Mouse (Mus musculus) kidney, adult 11 months (tissue): ENCODE results near the gene Tbxa2r.
A peak's percentile ranks its signal among the peaks of the same experiment; 100 is the strongest.

Source experiments
- DNase-seq: peaks from one replicate; pipeline ENCODE4 v3.0.0; 2022

Gene Tbxa2r

GRCm38 (mm10) chr10:81328386-81328785 lies at the start of gene Tbxa2r:
Gene Tbxa2r, plus strand, starts transcription at chr10:81328731.
- peak; percentile 71 for DNase-seq

DNA sequence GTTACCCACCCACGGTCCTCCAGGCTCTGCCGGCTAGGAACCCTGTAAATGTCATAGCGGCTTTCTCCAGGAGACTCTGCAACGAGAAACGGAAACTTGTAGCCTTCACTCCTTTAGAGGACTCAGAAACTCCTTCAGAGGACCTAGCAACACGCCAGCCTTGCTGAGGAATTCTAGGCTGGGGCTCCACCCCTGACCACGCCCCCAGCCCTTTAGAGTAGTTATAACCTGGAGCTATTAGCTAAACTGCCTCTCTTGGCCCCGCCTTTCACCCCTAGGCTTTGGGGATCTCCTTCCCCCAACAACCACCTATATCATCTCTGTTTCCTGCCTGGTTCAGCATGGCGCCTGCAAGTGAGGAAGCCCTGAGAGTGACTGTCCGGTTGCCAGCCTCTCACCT lies 49.0 kb upstream of the Tbxa2r start:
- no peak for DNase-seq

DNA sequence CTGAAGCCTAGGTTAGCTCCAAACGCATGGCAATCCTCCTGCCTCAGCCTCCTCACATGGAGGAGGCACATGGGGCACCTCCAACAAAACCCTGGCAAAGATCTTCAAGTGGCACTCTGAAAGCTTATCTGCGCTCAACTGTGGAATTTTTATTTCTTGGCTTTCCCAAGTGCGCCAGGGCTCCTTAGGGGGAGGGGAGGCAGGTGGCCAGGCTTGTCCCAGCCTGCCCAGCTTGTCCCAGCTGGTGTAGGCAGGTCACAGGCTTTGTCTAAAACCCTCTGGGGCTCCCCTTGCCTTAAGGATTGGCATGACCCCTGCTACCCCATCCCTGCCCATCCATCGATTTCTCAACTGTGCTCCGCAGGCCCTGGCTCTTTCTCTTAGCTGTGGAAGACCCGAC lies 44.3 kb upstream of the Tbxa2r start:
- peak; percentile 61 for DNase-seq

GRCm38 (mm10) chr10:81284719-81285118 lies 43.8 kb upstream of the Tbxa2r start:
- DNase-seq = peak; percentile 83

- DNase-seq = peak; percentile 85
Observed at GRCm38 (mm10) chr10:81285694-81286450, 42.7 kb upstream of the Tbxa2r start.

GRCm38 (mm10) chr10:81286586-81286985 lies 41.9 kb upstream of the Tbxa2r start:
- peak; percentile 73 for DNase-seq

DNA sequence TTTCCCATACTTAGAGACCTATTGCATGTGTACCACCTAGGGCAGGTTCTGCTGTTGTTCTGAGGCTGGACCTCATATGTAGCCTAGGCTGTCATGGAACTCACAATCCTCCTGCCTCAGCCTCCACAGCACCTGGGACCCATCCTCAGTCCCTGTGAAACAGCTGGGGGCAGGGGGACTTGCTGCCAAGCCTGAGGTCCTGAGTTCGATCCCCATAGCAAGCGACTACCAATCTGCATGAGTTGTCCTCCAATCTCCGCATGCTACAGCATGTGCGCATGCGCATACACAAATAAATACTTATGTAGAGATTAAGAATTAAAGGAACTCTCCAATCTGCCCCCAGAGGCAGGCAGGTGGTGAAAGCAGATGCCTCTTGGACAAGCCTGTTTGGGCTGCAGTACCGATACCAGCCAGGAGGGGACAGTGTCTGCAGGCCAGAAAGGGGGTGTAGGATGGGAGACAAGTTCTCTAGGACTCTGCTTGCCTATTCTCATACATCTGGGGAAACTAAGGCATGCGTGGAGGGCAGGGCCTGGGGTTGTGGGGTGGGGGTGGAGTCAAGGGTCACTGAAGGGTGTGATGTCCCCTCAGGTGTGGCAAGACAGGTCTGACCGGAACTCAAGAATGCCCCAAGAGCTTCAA lies 40.9 kb upstream of the Tbxa2r start:
- no peak for DNase-seq

DNA sequence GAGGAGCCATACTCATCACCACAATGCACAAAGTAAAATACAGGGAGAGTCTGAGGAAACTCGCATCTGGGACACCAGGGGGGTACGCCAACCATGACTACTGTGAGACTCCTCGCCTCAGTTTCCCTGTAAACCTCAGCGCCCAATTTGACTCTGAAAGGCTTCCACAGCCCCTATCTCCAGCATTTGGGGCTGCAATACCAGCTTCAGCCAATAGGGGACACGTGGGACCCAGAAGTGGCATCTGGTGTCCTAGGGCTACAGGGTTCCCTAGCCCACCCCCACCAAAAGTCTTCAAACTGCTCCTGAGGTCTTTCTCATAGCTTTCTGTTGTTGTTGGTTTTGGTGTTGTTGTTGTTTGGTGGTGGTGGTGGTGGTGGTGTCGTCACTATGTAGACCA lies 39.9 kb upstream of the Tbxa2r start:
- DNase-seq = no peak

- DNase-seq = peak; percentile 59
Observed at GRCm38 (mm10) chr10:81289278-81289677, 39.3 kb upstream of the Tbxa2r start.

DNA sequence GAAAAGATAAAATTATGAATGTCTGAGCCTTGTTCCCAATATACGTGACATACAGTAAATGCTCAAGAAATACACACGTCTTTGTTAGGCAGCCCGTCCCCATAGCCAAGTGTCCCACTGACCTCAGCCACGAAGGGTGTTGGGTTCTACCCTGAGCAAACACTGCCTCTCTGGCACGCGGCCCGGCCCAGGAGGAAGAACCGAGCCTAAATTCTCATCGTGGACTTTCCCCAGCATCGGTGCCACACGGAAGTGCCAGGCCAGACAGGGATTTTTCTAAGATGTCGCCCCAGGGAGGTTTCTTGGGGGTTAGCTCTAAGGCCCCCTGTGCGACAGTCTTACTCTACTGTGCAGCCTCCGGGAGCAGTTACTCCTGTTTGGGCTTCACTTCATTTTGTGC lies 38.7 kb upstream of the Tbxa2r start:
- DNase-seq = peak; percentile 65

DNA sequence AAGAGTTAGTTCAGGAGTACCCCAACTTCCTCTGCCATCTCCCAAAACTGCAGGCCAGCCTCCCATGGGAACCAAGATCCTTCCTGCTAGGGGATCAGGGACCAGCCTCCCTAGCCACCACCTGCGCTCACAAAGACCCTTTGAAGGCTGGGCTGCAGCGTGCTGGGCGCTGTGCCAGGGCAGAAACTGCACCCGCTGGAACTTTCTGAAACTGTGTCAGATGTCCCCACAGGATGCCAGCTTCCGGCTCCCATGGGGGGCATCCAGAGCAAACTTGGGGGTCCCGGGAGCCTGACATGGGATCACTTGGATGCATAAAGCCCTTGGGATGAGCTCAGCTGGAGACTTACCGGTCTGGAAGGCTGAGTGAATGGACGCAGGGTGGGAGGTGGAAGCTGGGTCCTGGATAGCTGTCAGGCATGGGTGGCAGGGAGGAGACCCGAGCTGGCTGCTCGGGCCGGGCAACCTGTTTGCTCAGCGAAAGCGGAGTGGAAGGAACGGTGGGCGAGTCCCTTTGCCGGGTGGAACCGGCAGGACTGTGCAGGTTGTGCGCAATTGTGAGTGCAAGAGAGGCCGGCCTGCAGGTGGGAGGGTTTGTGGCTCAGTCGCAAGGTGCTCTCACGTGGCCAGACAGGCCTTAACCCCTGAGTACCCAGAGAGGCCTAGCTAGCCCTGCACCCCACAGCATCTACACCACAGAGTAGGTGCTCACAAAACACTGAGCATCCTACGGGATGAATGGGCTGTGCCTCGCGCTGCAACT lies 37.7 kb upstream of the Tbxa2r start:
- peak; percentile 75 for DNase-seq

GRCm38 (mm10) chr10:81291511-81292104 lies 36.9 kb upstream of the Tbxa2r start, which contains the start of gene Tjp3:
Gene Tjp3, minus strand, starts transcription at chr10:81291581.
- no peak for DNase-seq

DNA sequence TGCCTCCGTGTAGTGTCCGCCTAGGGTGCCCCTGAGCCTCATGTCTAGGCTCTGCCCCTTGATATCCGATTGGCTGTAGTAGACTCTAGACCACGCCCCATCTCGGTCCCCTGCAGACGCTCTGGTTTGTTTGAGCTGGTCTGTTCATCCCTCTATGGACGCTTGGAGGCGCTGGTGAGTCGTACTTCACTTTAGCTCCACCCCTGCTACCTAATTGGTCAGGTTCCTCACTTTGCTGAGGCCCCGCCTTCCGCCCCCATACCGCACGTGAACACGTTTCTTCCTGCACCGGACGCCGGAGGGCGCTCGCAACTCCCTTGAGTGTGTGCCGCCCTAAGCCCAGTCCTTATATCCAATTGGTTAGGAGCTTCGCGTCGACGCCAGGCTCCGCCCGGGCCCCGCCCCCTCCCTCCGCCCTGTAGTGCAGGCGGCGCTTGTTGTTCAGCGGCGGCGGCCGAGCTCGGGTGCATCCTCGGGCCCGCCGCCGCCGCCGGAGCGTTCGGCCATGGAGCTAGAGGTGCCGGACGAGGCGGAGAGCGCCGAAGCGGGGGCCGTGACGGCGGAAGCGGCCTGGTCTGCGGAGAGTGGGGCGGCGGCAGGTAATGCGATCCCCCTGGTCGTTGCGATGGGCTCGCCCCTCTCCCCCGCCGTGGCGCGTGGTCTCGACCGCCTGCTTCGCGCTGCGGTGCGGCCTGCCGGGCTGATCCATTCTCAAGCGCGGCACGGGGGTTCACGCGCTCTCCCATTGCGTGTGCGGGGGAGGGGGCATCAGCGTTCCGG lies 35.8 kb upstream of the Tbxa2r start, which contains the start of gene Pip5k1c:
TSS of gene Pip5k1c (plus strand) at position 410 of the 780 bp plus-strand sequence.
- DNase-seq = peak; percentile 100

DNA sequence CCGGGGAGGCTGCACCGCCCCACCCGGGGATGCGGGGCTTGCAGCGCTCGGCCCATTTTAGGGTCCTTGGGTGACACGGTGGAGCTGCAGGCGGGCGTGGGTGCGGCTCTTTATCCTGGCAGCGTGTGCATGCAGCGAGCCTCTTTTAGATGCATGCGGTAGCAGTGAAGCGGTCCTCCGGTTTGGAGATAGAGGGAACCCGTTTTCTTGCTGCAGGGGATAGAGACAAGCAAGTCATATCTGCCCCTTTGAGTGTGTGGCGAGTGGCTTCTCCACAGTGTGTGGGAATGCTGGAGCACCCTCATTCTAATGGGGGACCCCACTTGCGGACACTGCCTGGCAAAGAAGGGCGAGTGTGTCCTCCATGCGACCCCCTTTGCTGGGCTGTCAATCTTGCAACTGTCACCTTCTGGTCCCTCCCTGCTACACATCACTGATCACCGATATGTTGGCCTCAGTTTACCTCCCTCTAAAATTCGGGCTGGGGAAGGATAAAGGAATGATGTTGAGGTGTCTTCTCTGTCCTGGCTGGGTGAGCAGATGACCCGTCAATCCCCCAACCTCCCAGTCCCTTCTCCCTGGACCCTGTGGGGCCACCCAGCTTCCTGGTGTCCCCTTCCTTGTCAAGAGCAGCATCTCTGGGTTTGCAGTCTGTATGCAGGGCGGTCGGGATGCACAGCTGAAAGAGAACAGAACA lies 35.0 kb upstream of the Tbxa2r start:
- DNase-seq = peak; percentile 42

- DNase-seq = no peak
Observed at GRCm38 (mm10) chr10:81294442-81294841, 34.1 kb upstream of the Tbxa2r start.

DNA sequence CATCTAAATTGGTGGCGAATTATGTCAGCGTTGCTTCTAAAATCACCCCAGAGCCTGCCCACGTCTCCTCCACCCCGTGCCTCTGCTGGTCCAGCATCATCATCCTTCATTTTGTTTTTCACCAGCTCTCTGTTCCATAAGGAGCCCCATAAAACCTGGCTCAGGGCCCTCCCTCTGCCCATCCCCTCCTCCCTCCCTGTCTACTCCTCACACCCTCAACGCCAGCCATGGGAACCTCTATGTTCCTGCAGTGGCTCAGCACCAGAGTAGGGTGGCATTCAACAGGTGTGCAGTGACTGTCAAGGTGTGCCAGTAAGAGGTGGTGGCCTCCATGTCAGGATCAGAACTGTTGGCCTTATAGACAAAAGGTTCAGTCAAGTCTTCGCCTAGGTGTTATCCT lies 33.3 kb upstream of the Tbxa2r start:
- DNase-seq = no peak

DNA sequence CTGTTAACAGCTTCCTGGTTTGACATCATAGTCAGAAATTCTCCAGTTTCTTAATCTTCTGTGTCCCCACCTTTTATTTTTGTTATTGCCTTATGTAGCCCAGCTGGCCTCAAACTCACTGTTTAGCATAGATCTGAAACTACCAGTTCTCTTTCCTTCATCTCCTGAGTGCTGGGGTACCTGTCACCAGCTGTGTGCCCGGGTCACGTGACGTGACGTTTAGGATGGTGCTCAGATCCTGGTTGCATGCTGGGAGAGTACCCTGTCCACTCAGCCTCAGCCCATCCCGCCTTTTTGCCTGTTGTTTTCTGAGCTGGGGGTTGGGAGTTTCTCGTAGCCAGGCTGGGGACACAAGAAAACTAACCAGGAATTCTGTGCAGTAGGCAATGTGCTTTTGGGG lies 31.3 kb upstream of the Tbxa2r start:
- DNase-seq = no peak

- peak; percentile 73 for DNase-seq
Observed at GRCm38 (mm10) chr10:81297845-81298244, 30.7 kb upstream of the Tbxa2r start.

DNA sequence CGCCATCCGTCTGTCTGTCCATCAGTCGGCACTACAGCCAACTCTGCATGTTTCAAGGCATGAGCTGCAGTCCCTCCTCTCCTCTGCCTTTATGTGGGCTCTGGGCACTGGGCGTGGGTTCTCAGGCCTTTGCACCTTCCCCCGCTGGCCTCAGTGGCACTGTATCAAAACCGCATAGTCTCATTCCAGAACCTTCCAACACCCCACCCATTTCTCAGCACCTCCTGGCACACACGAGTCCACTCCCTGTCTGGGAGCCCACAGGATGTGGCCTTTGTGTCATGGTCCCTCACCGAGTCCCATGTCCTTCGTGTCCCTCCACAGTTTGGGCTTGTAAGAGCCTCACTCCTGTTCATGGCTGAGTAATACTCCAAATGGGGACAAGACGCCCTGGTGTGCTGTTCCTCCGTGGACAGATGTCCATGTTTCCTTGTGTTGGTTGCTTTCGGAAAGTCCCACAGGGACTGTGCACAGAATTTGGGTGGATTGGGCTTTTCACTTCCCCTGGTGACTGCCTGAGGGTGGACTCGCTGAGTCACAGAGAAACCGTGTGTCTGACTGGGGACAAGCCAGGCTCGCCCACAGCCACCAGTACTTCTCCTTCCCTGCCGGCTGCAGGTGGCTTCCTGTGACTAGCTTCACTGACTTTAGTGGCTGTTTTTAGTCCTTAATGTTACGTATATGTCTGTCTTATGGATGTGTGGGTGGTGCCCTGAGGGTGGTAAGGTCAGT lies 30.0 kb upstream of the Tbxa2r start:
- no peak for DNase-seq

- DNase-seq = peak; percentile 84
Observed at GRCm38 (mm10) chr10:81299585-81300351, 28.8 kb upstream of the Tbxa2r start.
